Mouse (Mus musculus) heart, adult 2 months (tissue): ENCODE results near the gene Dtd1.

Experiments used
- CTCF ChIP-seq: fragments of 200-600 bp; IDR thresholded peaks from 2 replicates; pipeline ENCODE4 v1.8.1; 2022; ENCODE audit warnings: antibody characterized with exemption, mild to moderate bottlenecking, moderate library complexity
- EP300 ChIP-seq: fragments of 200-500 bp; IDR thresholded peaks from 2 replicates; pipeline ENCODE4 v1.6.1; 2011; ENCODE audit warnings: low read depth, low read length, control low read depth; ENCODE audit not compliant: insufficient read depth
- POLR2A ChIP-seq: fragments of 200-500 bp; IDR thresholded peaks from 2 replicates; pipeline ENCODE4 v1.6.1; 2011; ENCODE audit warnings: mild to moderate bottlenecking, low read depth, low read length, control low read depth; ENCODE audit not compliant: insufficient read depth

DNA sequence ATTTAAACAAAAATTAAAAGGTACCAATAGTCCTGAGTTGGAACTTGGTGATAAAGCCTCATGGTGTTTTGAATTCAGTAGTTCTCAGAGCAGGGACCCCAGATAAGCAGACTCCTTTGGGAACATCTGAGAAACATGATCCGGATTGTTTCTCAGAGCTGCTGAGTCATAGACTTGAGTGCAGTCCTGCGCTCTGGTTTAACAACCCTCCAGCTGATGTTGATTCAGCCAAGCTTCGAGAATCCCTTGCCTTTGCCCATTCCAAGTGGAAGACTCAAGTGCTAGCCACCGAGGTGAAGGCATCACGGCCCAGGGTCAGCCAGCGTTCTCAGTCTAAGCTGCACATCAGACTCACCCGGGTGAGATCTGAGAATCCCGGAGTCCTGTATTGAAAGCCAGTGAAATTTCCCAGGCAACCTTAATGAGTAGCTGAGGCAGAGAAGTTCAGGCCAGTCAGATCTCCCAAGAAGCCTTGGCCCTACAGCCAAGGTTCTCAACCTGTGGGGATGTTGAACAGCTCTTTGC, 175.0 kb downstream of the Dtd1 start:
- TF ChIP-seq EP300 (no peak), CTCF (no peak), POLR2A (no peak)
